Mouse (Mus musculus) gastrocnemius, adult 18-20 months (tissue): Measurements from ENCODE around the gene Olfr527. TPM values are rescaled to one million over a fixed set of nuclear protein-coding genes. Genes with fewer than 3 reads are reported as not detected.

Experiments
- DNase-seq: peaks from one replicate; pipeline ENCODE4 v3.0.0; 2021; ENCODE audit warnings: low spot score
- long read RNA-seq, 2 experiments: library from polyadenylated mRNA; stranded (forward); transcript quantifications; one replicate each; pipeline ENCODE4 v2.0.0; 2021
- total RNA-seq, 2 experiments: library from RNA; stranded (reverse); gene quantifications; 2 replicates each; pipeline ENCODE4 v1.2.3; 2021

The Olfr527 gene
- not detected for total RNA-seq
- long read RNA-seq, experiment 1 = 0 reads
- long read RNA-seq, experiment 2 = 0 reads

DNA sequence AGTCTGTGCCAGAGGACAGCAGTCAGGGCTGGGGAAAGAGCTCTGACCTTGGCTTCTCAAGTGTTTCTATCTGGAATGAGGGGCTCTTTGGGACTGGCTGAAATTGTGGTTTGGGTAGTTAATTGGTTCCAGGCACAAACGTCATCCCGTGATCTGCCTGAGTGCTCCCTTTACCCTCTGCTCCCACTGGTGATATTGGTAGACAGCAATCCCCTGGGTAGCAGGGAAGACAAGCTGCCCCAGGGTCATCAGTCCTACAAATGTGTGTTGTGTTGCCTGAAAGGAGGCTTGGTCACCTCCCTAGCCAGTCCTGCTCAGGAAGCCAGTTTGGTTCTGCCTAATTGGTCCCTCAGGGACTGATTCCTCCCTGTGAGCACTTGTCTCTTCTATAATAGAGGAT, at the start of gene Olfr527:
Olfr527 (plus strand) TSS at position 301 of the 400 bp plus-strand sequence.
- no peak for DNase-seq

DNA sequence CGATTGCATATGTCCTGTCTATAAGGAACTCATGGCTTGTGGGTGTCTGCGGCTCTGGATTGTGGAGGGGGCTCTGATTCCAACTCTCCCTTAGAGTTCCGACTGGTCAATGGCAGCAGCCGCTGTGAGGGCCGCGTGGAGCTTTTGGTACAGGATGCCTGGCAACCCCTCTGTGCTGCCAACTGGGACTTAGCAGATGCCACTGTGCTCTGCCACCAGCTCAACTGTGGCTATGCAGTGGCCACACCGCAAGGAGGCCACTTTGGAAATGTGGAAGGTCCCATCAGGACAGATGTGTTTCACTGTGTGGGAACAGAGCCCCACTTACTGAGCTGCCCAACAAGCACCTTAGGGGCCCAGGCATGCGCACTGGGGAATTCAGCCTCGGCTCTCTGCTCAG, 38.1 kb upstream of the Olfr527 start:
- no peak for DNase-seq

DNA sequence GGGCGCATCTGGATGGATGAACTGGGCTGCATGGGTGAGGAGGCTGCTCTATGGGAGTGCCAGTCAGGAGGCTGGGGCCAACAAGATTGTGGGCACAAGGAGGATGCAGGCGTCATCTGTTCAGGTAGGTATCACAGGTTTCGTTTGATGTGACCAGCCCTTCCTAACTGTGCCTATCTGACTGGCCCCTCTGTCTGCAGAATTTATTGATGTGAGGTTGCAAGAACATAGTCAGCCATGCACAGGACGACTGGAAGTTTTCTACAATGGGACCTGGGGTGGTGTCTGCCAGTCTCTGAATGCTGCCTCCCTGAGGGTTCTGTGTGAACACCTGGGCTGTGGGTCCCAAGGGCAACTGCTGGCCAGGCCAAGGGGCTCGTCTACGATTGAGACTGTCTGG, 36.9 kb upstream of the Olfr527 start:
- DNase-seq = no peak

DNA sequence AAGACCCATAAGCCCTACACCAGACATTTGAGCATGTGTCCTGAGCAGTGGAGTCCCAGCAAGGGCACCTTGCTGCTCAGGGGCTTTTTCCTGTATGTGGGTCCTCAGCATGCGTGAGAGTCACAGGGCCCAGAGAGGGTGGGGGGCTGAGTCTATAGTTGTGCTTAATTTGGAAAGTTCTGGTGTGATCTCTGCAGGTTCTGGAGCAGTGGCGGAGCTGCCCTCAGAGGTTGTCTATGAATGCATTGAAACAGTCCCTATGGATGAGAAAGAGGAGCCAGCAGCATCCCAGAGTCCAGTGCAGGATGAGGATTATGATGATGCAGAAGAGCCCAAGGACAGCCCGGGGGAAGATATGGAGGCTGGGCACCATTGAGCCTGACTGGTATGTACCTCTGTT, 34.4 kb upstream of the Olfr527 start:
- no peak for DNase-seq

DNA sequence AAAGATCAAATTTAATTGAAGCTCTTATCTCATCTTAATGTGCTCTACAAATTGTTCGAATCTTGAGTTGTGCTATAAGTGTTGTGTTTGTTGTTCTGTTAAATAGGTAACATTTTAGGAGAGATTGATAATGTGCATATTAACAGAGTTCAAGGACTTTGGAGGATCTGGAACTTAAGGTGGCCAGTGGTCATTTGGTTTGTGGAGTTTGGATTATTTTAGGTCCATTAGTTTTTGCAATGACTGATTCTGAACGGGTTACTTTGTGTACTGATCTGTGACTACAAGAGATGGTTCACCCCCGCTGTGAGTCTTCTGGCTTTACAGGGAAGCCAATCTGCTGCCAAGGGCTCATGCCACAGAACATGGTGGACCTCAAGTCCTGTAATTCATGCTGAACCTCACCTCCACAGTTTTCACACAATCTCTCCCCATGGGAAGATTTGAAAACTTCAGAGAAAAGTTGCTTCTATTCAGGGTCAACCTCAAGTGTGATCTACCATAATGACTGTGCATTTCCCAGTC, 13.9 kb upstream of the Olfr527 start:
- DNase-seq = no peak

DNA sequence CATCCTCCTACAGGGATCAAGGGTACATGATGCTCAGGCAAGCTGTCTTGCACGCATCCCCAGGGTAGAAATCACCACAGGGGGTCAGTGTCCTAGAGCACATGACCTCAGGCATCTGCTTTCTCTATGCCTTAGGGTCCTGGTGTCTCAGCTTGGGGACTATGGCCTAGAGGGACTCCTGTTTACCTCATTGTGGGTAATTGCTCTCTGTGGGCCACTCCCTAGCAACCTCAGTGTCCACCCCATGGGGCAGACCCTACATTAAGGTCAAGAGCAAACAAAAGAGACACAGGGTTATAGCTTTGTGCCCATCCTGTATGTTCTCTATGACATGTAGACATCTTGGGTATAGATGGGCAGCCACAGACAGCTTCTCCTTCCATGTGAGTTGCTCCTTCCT, 13.3 kb upstream of the Olfr527 start, which contains the start of gene Olfr525:
Olfr525 (plus strand) TSS at position 301 of the 400 bp plus-strand sequence.
- DNase-seq = no peak

DNA sequence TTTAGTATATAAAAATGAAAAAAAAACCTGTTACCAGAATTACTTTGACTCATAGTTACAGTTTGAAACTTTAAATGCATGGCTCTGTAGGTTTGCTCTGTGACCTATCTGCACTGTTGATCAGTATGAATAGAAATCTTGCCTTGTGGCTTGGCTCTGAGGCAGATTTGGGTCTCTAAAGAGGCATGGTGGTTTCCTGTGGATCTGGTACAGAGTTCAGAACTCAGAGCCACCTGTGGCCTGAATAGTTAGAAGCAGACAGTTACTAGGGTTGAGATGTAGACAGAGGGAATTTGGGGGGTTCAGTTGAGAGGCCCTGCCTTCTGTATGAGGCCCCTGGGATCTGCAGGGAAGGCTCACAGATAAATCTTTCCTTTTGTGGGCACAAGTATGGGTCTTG, 12.7 kb upstream of the Olfr527 start:
- DNase-seq = no peak

DNA sequence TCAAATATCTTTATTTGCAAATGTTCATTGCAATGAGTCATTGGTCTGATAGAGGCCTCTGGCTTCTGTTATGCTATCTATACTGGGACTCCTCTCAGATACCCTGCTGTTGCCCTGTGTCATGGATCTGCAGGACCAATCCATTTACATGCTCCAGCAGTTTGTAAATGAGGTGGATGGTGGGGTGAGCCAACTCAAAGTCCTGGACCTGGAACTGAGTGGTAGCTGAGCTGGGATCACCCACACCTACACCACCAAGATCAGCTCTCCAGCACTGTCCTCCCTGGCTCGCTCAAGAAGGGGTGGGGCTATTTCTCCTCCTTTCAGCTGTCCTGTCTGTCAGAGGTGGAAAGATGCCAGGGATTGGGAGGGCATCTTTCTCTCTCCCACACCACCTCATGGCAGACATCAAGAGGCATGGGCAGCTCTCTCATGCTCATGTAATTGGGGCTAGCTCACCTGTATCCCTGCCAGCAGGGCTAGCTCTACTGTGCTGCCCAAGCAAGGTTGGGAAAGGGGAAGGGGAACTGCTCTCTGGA, 4.0 kb upstream of the Olfr527 start:
- DNase-seq = no peak

DNA sequence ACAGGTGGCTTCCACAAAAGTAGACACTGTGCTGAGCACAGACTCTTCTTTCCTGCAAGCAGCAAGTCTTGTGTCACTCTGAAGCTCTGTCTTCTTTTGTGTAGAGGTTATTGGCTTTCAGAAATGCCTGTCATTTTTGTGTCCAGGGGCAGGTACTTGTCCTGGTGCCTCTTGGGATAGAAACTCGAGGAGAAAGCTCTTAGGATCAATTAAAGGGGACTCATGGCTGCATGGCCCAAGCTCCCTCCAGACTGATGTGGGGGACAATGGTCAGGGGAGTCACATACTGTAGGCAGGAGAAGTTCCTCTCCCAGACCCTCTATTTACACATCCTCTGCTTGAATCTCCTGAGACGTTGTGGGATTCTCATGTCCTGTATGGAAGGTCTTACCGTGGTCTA, 27.8 kb downstream of the Olfr527 start, which contains the start of gene Olfr60:
Olfr60 (minus strand) TSS at position 101 of the 400 bp plus-strand sequence.
- no peak for DNase-seq

DNA sequence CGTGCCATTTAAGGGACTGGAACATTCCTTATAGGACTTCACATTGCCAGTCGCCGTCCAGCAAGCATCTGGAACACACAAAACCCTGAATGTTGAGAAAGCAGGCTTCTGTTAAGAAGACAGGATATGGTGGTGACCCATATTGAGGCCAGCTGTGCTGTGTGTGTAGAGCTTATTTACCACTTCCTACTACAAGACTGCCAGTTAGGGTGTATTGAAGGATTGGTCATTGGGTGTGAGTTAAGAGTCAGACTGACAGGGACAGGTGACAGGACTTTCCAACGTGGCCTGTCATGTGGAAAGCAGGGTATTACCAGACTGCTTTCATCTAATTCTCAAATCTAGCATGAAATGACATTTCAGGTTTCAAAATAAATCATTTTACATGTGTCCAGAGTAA, 40.5 kb downstream of the Olfr527 start:
- DNase-seq = no peak

DNA sequence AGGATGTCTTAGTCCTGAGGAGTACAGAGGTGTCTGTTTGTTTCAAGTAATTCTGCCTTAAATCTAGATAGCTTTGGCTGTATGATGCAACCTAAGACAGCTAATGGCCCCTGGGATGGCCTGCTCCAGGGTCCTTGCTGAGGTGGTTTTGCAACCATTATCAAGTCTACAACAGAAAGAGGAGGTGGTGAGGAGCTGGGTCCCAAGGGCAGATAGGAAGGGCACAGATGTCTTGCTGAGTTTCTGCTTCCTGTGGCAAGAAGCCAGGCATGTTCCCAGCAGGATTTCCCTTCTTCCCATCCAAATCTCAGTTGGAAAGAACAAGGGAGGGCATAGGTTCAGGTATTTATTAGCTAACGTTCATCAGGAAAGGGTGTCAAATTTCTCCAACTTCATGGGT, 42.4 kb downstream of the Olfr527 start, which contains the start of gene Olfr530:
Olfr530 (minus strand) TSS at position 101 of the 400 bp plus-strand sequence.
- DNase-seq = no peak

DNA sequence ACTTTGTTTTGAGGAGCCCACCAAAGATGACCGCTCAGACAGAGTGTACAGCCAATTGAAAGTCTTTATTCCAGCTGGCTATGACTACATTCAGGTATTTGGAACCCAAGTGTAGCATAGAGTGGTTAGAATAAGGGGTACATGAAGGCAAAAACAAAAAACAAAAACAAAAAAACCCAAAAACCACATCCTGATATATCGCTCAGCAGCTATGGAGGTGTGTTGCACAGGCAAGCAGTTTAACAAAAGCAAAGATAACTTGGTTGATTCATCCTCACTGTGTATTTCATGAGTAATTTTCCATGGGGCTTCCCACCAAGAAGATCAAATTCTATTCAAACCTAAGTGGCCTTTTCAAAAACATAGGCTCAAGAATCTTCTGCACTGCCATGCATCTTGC, 43.1 kb downstream of the Olfr527 start:
- no peak for DNase-seq

Other genes with a start within 250 kb of the Olfr527 start
- not detected for gene Prap1, start 240.6 kb upstream of the Olfr527 start, total RNA-seq
- 10 to 100 TPM; 37.3 to 44.0 TPM for gene Fuom, start 231.6 kb upstream of the Olfr527 start, total RNA-seq
- 1 to 10 TPM; 3.2 to 4.0 TPM for gene Paox, start 218.2 kb upstream of the Olfr527 start, total RNA-seq
- 100 to 1,000 TPM; 138 to 150 TPM for gene Echs1, start 217.5 kb upstream of the Olfr527 start, total RNA-seq
- gene Mtg1, start 196.5 kb upstream of the Olfr527 start, total RNA-seq = 10 to 100 TPM; 27.8 to 30.9 TPM
- gene Sprn, start 179.1 kb upstream of the Olfr527 start, total RNA-seq = under 1 TPM in 1 of 2 experiments, not detected in 1; 0.07 TPM
- not detected for gene Olfr522, start 169.3 kb upstream of the Olfr527 start, total RNA-seq
- not detected for gene Olfr523, start 160.8 kb upstream of the Olfr527 start, total RNA-seq
- gene Olfr524, start 128.1 kb upstream of the Olfr527 start, total RNA-seq = not detected
- not detected for gene Cd163l1, start 115.8 kb upstream of the Olfr527 start, total RNA-seq
- not detected for gene 5830411N06Rik, start 86.7 kb upstream of the Olfr527 start, total RNA-seq
- not detected for gene Olfr525, start 13.2 kb upstream of the Olfr527 start, total RNA-seq
- not detected for gene Olfr60, start 27.7 kb downstream of the Olfr527 start, total RNA-seq
- gene Olfr530, start 42.3 kb downstream of the Olfr527 start, total RNA-seq = not detected
- not detected for gene Olfr531, start 68.9 kb downstream of the Olfr527 start, total RNA-seq
- gene Olfr532, start 87.6 kb downstream of the Olfr527 start, total RNA-seq = not detected
- not detected for gene Olfr533, start 129.4 kb downstream of the Olfr527 start, total RNA-seq
- not detected for gene Olfr535, start 150.2 kb downstream of the Olfr527 start, total RNA-seq
- gene Olfr536, start 173.4 kb downstream of the Olfr527 start, total RNA-seq = not detected
- gene Olfr538, start 233.9 kb downstream of the Olfr527 start, total RNA-seq = not detected